Mouse (Mus musculus) lung, adult 2 months (tissue): Measurements from ENCODE around the gene Zdhhc18. TPM values are rescaled to one million over a fixed set of nuclear protein-coding genes. Genes with fewer than 3 reads are reported as not detected.

Experiments used
- DNase-seq: peaks from one replicate; pipeline ENCODE4 v3.0.0; 2022
- H3K4me1 ChIP-seq: fragments of 200-500 bp; 2 replicates; pipeline ENCODE4 v1.6.1; 2011; ENCODE audit warnings: low read length; ENCODE audit not compliant: control insufficient read depth, insufficient read depth
- H3K4me3 ChIP-seq: fragments of 200-500 bp; replicated peaks from 2 replicates; pipeline ENCODE3; 2011; ENCODE audit warnings: low read depth, mild to moderate bottlenecking, control low read depth, low read length; ENCODE audit errors: extremely low read depth
- CTCF ChIP-seq: fragments of 200-500 bp; IDR thresholded peaks from 2 replicates; pipeline ENCODE4 v1.5.1; 2011; ENCODE audit warnings: mild to moderate bottlenecking, low read length, control low read depth; ENCODE audit not compliant: insufficient read depth
- POLR2A ChIP-seq: fragments of 200-500 bp; IDR thresholded peaks from 2 replicates; pipeline ENCODE4 v1.6.1; 2011; ENCODE audit warnings: low read depth, mild to moderate bottlenecking, control low read depth, low read length, borderline replicate concordance; ENCODE audit errors: extremely low read depth
- WGBS: fragments of 180-500 bp; shearing (Covaris S2); methylation state at CpG from one replicate; pipeline ENCODE4 v1.1.7; 2018; 5-methylcytosine and 5-hydroxymethylcytosine counted together
- polyA plus RNA-seq: library from polyadenylated mRNA; depleted of rRNA; stranded (reverse); fragments of >200 nt; gene quantifications from 2 replicates; pipeline ENCODE4 v1.2.3, GENCODE M21; 2012

Gene Zdhhc18
- polyA plus RNA-seq, 1 experiment = 85.6 TPM

- Histone ChIP-seq H3K4me3 (peak overlapping the region; percentile 61), H3K4me1 (peaks cover 12% of the 10 kb centered on the region)
- 10% methylated on average over 9 of the region's 9 CpGs for WGBS
- peak; percentile 48 for DNase-seq
- TF ChIP-seq CTCF (no peak), POLR2A (peak; percentile 18; the same call in 1 of the 2 replicates)
These were observed 18.1 kb downstream of the Zdhhc18 start for GRCm38 (mm10) chr4:133631769-133632411.

GRCm38 (mm10) chr4:133631071-133631768 is 18.7 kb downstream of the Zdhhc18 start:
- TF ChIP-seq CTCF (no peak), POLR2A (peak; percentile 35; the same call in 1 of the 2 replicates)
- Histone ChIP-seq H3K4me1 (peaks cover 14% of the 10 kb centered on the region), H3K4me3 (peak overlapping the region; percentile 36)
- peak; percentile 57 for DNase-seq
- 27% methylated on average over 14 of the region's 14 CpGs for WGBS

- Histone ChIP-seq H3K4me1 (peaks cover 21% of the 10 kb centered on the region), H3K4me3 (no peak overlapping the region)
- WGBS = 69% methylated on average over 8 of the region's 8 CpGs
- no peak for TF ChIP-seq POLR2A
- no peak for TF ChIP-seq CTCF
- DNase-seq = no peak
These were observed 19.5 kb downstream of the Zdhhc18 start for GRCm38 (mm10) chr4:133630326-133630920.

GRCm38 (mm10) chr4:133629191-133629590 is 20.8 kb downstream of the Zdhhc18 start:
- TF ChIP-seq CTCF = no peak
- no peak for TF ChIP-seq POLR2A
- 51% methylated on average over 7 of the region's 7 CpGs for WGBS
- no peak for DNase-seq
- Histone ChIP-seq H3K4me1 (peaks cover 28% of the 10 kb centered on the region), H3K4me3 (no peak overlapping the region)

GRCm38 (mm10) chr4:133628517-133628916 is 21.4 kb downstream of the Zdhhc18 start:
- Histone ChIP-seq H3K4me3 (no peak overlapping the region), H3K4me1 (peaks cover 28% of the 10 kb centered on the region)
- DNase-seq = no peak
- WGBS = 75% methylated on average over 2 of the region's 2 CpGs
- TF ChIP-seq CTCF (no peak), POLR2A (no peak)

- WGBS = 85% methylated on average over 14 of the region's 14 CpGs
- no peak for DNase-seq
- TF ChIP-seq POLR2A (no peak), CTCF (no peak)
- peaks cover 26% of the 10 kb centered on the region for H3K4me1 ChIP-seq
- H3K4me3 ChIP-seq = no peak overlapping the region
These were observed 22.9 kb downstream of the Zdhhc18 start for GRCm38 (mm10) chr4:133627039-133627438.

GRCm38 (mm10) chr4:133626621-133627020 is 23.3 kb downstream of the Zdhhc18 start:
- no peak for DNase-seq
- no peak overlapping the region for H3K4me3 ChIP-seq
- peaks cover 25% of the 10 kb centered on the region for H3K4me1 ChIP-seq
- WGBS = 81% methylated on average over 9 of the region's 9 CpGs
- TF ChIP-seq CTCF (no peak), POLR2A (no peak)

- Histone ChIP-seq H3K4me1 (peaks cover 25% of the 10 kb centered on the region), H3K4me3 (no peak overlapping the region)
- no peak for TF ChIP-seq CTCF
- TF ChIP-seq POLR2A = no peak
- DNase-seq = no peak
- 51% methylated on average over 5 of the region's 5 CpGs for WGBS
These were observed 23.7 kb downstream of the Zdhhc18 start for GRCm38 (mm10) chr4:133626221-133626620.

GRCm38 (mm10) chr4:133625621-133626071 is 24.3 kb downstream of the Zdhhc18 start:
- DNase-seq = peak; percentile 72
- Histone ChIP-seq H3K4me1 (peaks cover 22% of the 10 kb centered on the region), H3K4me3 (no peak overlapping the region)
- 17% methylated on average over 11 of the region's 11 CpGs for WGBS
- TF ChIP-seq CTCF (no peak), POLR2A (no peak)
